Mouse (Mus musculus): ENCODE measurements around the gene Zfp672.

GRCm38 (mm10) chr11:58323570-58324340 is 6.4 kb downstream of the Zfp672 start:
- TF ChIP-seq CTCF (IDR thresholded peaks at IDR 0.05; ENCODE audit: low read depth) (no peak; the same call in 1 of the 2 replicates), EP300 (IDR thresholded peaks at IDR 0.05; ENCODE audit: low read depth) (no peak)

All from liver, embryonic 14.5 days (tissue).